Mouse (Mus musculus): Measurements from ENCODE around the gene Pgm2l1.
A peak's percentile ranks its signal among the peaks of the same experiment; 100 is the strongest.

Pgm2l1 gene

DNA sequence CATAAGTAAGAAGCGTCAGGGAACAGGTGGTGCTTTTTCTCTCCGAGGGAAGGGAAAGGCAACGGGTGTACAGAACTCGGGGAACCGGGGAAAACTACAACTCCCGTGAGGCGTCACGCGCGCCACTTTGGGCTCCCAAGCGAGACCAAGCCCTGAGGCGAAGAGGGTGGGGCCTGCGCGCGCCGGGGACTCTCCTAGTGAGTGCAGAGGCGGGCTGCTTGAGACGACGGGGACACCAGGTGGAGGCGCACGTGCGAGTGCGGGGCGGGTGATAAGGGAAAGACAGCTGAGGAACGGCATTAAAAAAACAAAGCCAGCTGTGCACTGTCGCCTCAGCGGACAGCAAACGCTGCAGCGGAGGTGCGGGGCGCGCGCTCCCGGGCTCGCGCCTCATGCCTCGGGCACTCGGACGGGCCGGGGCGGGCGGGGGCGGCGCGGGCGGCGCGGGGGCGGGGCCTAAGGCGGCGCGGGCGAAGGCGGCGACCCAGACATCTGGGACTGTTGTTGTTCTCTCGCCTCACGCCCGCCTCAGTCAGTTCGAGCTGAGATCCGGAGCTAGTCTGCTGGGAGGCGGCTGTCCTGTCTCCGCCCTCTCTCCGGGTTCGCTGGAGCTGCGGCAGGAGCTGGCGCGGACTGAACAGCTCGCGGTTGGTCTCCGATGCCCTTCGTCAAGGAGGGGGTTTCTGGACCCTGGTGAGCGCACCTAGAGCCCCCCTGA lies at the start of gene Pgm2l1:
Gene Pgm2l1 (plus strand): TSS at position 237 of the 718 bp plus-strand sequence.
- peak; percentile 90 to 92 for DNase-seq (ENCODE audit: low read depth in 1 of 2, low spot score in 2 of 2)

GRCm38 (mm10) chr7:100178016-100178890 lies 48.9 kb upstream of the Pgm2l1 start:
- no peak for DNase-seq (ENCODE audit: low read depth in 1 of 2, low spot score in 2 of 2)

DNA sequence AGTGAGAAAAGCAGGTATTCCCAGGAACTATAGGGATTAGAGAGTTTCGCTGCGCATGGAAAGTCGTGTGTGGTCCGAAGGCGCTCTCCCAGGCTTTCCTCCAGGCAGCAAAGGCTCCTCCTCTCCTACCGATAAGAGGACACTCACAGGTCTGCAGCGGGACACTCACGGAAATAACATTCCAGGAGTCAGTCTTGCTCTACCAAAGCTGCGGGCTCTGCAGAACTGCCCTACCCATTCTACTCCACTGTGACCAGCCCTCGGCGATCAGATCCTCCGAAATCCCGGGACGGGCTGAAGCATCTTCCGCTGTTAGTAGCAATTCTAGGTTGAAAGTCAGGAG lies 48.3 kb upstream of the Pgm2l1 start:
- DNase-seq (ENCODE audit: low read depth in 1 of 2, low spot score in 2 of 2) = no peak

GRCm38 (mm10) chr7:100179394-100179793 lies 47.8 kb upstream of the Pgm2l1 start:
- DNase-seq (ENCODE audit: low read depth in 1 of 2, low spot score in 2 of 2) = no peak

DNA sequence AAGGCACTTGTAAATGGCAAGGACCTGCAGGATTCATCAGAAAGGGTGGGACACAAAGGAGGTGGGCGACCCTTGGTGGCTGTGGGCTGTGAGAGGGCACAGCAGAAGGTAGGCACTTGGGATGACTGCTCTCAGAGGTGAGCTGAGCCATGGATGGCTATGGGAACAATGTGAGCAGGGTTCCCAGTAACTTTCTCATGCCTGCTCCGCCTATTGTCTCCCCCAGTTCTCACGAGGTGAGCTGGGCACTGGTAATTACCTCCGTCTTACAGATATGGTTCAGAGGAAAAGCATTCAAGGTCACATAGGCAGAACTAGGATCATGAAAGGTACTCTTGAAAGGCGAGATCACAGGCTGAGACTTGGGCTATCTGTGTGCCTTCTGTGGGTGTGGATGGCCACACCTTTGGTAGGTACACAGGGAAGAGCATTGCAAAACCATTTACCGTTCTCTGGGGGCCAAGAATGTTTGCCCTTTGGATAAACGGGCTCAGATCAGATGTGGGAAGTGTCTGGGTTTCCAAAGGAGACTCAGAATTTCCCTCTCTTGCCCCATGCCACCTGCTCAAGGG lies 47.3 kb upstream of the Pgm2l1 start:
- no peak for DNase-seq (ENCODE audit: low read depth in 1 of 2, low spot score in 2 of 2)

DNA sequence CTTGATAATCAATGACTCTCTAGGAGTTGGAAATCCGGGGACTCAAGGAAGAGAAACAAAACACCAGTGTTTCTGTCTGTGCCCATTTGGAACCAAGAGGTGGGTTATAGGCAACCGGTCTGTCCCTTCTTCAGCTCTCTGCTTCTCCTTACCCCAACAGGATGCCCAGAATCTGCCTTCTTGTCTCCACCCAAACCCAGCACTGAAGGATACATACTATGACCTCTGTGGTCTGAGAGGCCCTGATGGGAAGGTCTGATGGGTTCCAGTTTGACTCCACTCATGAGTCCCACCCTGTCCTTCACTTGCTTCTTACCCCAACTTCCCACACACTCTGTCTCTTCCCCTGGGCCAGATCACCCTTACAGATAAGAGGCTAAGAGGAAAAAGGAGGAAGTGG lies 46.0 kb upstream of the Pgm2l1 start:
- DNase-seq (ENCODE audit: low read depth in 1 of 2, low spot score in 2 of 2) = no peak

- no peak for DNase-seq (ENCODE audit: low read depth in 1 of 2, low spot score in 2 of 2)
These were observed 45.6 kb upstream of the Pgm2l1 start for GRCm38 (mm10) chr7:100181614-100182013.

DNA sequence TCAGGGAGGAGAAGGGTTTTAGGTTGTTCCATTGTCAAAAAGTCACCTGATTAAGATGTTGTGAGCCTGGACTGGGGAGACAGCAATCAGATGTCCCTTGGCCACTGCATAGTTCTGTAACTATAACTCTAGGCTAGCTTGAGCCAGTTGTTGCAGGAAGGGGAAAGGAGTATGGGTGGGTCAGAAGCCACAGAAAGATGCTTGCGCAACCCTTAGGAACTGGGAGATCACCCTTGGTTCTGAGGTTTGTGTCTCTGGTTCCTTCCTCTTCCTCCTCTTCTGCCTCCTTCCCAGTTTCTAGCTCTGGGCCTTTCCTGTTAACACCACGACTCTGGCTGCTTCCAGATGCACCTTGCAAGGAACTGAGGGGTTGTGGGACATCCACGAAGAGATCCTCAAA lies 44.8 kb upstream of the Pgm2l1 start:
- peak in 1 of 2 experiments; percentile 56 for DNase-seq (ENCODE audit: low read depth in 1 of 2, low spot score in 2 of 2)

DNA sequence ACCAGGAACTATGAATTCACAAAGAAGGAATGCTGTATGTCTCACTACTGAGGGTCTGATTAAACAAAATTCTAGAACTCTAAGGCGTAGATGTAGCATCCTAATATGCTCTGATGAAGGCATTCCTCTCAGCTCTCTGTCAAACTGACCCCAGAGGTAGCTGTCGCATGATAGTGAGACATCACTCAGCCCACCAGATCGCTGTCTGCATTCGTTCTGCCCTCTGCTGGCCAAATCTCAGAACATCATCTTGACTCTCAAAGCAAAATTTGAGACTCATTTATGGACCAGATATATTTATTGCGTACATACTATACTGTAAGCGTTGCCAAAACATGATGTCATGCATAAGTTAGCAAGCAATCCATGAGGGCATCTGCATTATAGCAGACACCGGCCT lies 39.6 kb upstream of the Pgm2l1 start:
- DNase-seq (ENCODE audit: low read depth in 1 of 2, low spot score in 2 of 2) = no peak

- DNase-seq (ENCODE audit: low read depth in 1 of 2, low spot score in 2 of 2) = no peak
These were observed 37.0 kb upstream of the Pgm2l1 start for GRCm38 (mm10) chr7:100190167-100190566.

DNA sequence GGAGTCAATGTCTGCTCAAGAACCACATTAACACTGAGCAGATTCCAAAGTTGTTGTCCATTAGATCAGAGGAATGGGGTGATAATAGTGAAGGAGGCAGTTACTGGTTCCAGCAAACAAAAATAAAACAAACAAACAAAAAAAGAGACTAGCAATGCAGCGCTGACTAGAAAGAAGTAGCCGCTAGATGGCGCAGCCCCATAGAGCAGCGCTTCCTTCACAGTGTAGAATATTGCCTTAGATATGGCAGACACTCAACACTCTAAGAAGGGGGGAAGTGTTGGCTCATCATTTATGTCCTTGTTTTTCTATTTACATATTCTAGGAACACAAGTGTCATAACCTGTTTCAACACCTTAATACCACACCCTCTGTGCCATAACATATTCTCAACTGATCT lies 36.4 kb upstream of the Pgm2l1 start:
- peak in 1 of 2 experiments; percentile 28 for DNase-seq (ENCODE audit: low read depth in 1 of 2, low spot score in 2 of 2)

GRCm38 (mm10) chr7:100201191-100201590 lies 26.0 kb upstream of the Pgm2l1 start:
- no peak for DNase-seq (ENCODE audit: low read depth in 1 of 2, low spot score in 2 of 2)

- no peak for DNase-seq (ENCODE audit: low read depth in 1 of 2, low spot score in 2 of 2)
These were observed 23.6 kb upstream of the Pgm2l1 start for GRCm38 (mm10) chr7:100203616-100204015.

DNA sequence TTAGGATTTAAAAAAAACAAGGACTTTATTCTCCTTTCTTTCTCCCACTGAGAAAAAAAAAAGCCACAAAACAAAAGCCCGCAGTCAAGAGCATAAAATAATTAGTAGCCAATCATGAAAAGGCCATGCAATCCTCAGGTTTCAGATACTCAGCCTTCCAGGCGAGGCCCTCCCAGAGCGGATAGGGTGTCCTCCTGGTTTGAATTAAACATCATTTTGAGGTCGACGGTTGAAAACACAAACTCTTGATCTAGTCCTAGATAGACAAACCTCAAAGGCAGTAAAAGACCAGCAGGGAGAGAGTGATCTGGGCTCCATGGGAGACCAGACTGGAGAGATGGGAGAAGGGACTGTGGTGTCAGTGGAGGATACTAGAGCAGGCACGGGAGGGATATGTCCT lies 22.3 kb upstream of the Pgm2l1 start:
- no peak for DNase-seq (ENCODE audit: low read depth in 1 of 2, low spot score in 2 of 2)

- DNase-seq (ENCODE audit: low read depth in 1 of 2, low spot score in 2 of 2) = no peak
These were observed 21.1 kb upstream of the Pgm2l1 start for GRCm38 (mm10) chr7:100206144-100206543.

- no peak for DNase-seq (ENCODE audit: low read depth in 1 of 2, low spot score in 2 of 2)
These were observed 19.3 kb upstream of the Pgm2l1 start for GRCm38 (mm10) chr7:100207886-100208285.

DNA sequence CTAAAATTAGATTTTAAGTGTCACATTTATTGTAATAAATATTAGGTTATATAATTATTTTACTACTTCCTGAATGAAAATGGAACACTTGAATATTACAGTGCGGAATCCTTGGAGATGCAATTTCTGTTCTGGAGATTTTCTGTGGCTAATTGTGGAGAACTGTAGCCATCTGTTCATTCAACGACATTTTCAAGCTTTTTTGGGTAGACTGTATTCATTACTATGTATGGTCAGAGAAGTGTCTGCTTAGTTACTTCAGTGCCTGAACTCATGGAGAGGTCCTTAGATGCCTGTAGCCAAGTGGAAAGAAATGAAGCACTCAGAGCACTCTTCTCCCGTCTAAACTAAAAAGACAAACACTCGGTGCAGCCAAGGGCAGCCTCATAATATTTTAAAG lies 12.9 kb upstream of the Pgm2l1 start:
- no peak for DNase-seq (ENCODE audit: low read depth in 1 of 2, low spot score in 2 of 2)

GRCm38 (mm10) chr7:100215116-100215732 lies 12.0 kb upstream of the Pgm2l1 start:
- DNase-seq (ENCODE audit: low read depth in 1 of 2, low spot score in 2 of 2) = no peak

GRCm38 (mm10) chr7:100215976-100216375 lies 11.2 kb upstream of the Pgm2l1 start:
- DNase-seq (ENCODE audit: low read depth in 1 of 2, low spot score in 2 of 2) = no peak

GRCm38 (mm10) chr7:100216601-100217565 lies 10.3 kb upstream of the Pgm2l1 start:
- DNase-seq (ENCODE audit: low read depth in 1 of 2, low spot score in 2 of 2) = no peak

All from monocyte, adult 2 months (primary cell).